8 mouse cellular contexts compared by ENCODE assay signal in the genomic region with DNA sequence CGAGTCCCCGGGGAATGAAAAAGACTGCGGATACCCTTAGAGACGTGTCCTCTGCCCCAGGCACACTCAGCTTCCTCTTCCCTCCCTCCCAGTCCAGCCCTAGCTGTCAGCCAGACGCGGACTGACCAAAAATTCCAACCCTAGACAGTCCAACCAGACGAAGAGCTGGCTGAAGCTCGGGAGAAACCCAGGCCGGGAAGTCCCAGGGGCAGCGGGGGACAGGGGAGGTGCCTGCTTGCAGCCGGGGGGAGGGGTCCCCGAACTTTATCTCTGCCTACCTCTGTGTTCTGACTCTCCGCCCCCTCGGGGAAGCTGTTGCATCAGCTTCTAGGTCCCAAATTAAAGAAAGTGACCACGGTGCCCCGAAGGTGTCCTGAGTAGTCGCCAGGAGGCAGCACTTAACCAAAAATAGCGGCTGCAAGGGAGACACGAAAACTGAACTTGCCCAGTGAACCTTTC. TPM values are rescaled to one million over a fixed set of nuclear protein-coding genes. Genes with fewer than 3 reads are reported as not detected.
DNase-seq lines count a peak whose midpoint lies in the region; ATAC-seq and TF ChIP-seq lines count a peak whose summit lies in the region.

A gene (minus strand): TSS at position 158 of the 459 bp plus-strand sequence.

- H3K9ac ChIP-seq in kidney, embryonic 15.5 days: 0 out of 2 replicates have a peak within 1 kb of the TSS, but pooled peaks have one; percentile 16
- H3K9ac ChIP-seq in hindbrain, embryonic 15.5 days: no peak within 1 kb of the TSS
- H3K9ac ChIP-seq in lung, postnatal 0 days (replicated peaks; ENCODE audit: low read depth): no peak within 1 kb of the TSS

- peak within 1 kb of the TSS; percentile 44 for H3K4me2 ChIP-seq in kidney, embryonic 15.5 days
- H3K4me2 ChIP-seq in hindbrain, embryonic 15.5 days: peak within 1 kb of the TSS; percentile 29; the same call in 1 of the 2 replicates
- peak within 1 kb of the TSS; percentile 27 for H3K4me2 ChIP-seq in lung, postnatal 0 days (replicated peaks; ENCODE audit: low read depth, low read length)

- no peak within 1 kb of the TSS for H3K27ac ChIP-seq in kidney, embryonic 15.5 days
- no peak within 1 kb of the TSS for H3K27ac ChIP-seq in hindbrain, embryonic 15.5 days (replicated peaks)
- H3K27ac ChIP-seq in lung, postnatal 0 days (ENCODE audit: low read length): peak within 1 kb of the TSS; percentile 57

- H3K4me3 ChIP-seq in kidney, embryonic 15.5 days (replicated peaks): peak within 1 kb of the TSS; percentile 21
- peak within 1 kb of the TSS; percentile 5; the same call in 1 of the 2 replicates for H3K4me3 ChIP-seq in hindbrain, embryonic 15.5 days
- H3K4me3 ChIP-seq in lung, postnatal 0 days (ENCODE audit: low read depth, low read length): peak within 1 kb of the TSS; percentile 4; the same call in 1 of the 2 replicates

- WGBS in kidney, embryonic 15.5 days: 6% methylated on average over 19 of the region's 19 CpGs
- 5% methylated on average over 19 of the region's 19 CpGs for WGBS in hindbrain, embryonic 15.5 days
- 14% methylated on average over 19 of the region's 19 CpGs for WGBS in lung, postnatal 0 days

- peaks cover 38% of the 10 kb centered on the region for H3K4me1 ChIP-seq in kidney, embryonic 15.5 days
- H3K4me1 ChIP-seq in hindbrain, embryonic 15.5 days (replicated peaks): peaks cover 6% of the 10 kb centered on the region
- H3K4me1 ChIP-seq in lung, postnatal 0 days (ENCODE audit: insufficient read depth, low read depth, low read length): peaks cover 18% of the 10 kb centered on the region

- DNase-seq in kidney, adult 9 months: no peak
- peak; percentile 75 for DNase-seq in embryo, embryonic 10 days (ENCODE audit: low spot score)
- peak; percentile 56 for DNase-seq in lung, postnatal 0 days (ENCODE audit: low spot score)
- peak; percentile 50 for DNase-seq in yolk sac, embryonic 10.5 days (ENCODE audit: low spot score)
- DNase-seq in frontal cortex, postnatal 14 days (ENCODE audit: low spot score in 2 of 2): no peak

- H3K9me3 ChIP-seq in kidney, embryonic 15.5 days (replicated peaks): no peaks in the 10 kb centered on the region
- H3K9me3 ChIP-seq in hindbrain, embryonic 15.5 days: no peaks in the 10 kb centered on the region
- H3K9me3 ChIP-seq in lung, postnatal 0 days (ENCODE audit: low read length): no peaks in the 10 kb centered on the region

- TF ChIP-seq EP300 in lung, postnatal 0 days (IDR thresholded peaks at IDR 0.05): no peak

- H3K27me3 ChIP-seq in kidney, embryonic 15.5 days: 0 out of 2 replicates have a peak, but pooled peaks cover 4% of the 10 kb centered on the region
- H3K27me3 ChIP-seq in hindbrain, embryonic 15.5 days: peaks cover 37% of the 10 kb centered on the region
- H3K27me3 ChIP-seq in lung, postnatal 0 days (replicated peaks; ENCODE audit: insufficient read depth, low read length): no peaks in the 10 kb centered on the region

- 0 out of 2 replicates have a peak, but pooled peaks have one; percentile 26 for ATAC-seq in kidney, embryonic 15.5 days (replicated peaks; ENCODE audit: low FRiP score)
- ATAC-seq in hindbrain, embryonic 15.5 days (ENCODE audit: low FRiP score, low read depth): no peak
- ATAC-seq in lung, postnatal 0 days: no peak
- no peak for ATAC-seq in cerebellum, adult (ENCODE audit: insufficient number of reproducible peaks, low FRiP score, low TSS enrichment)

- TF ChIP-seq CTCF in lung, postnatal 0 days (IDR thresholded peaks at IDR 0.05): peak; percentile 65

- no peaks in the 10 kb centered on the region for H3K36me3 ChIP-seq in kidney, embryonic 15.5 days
- H3K36me3 ChIP-seq in hindbrain, embryonic 15.5 days: no peaks in the 10 kb centered on the region
- H3K36me3 ChIP-seq in lung, postnatal 0 days (ENCODE audit: insufficient read depth, low read length): no peaks in the 10 kb centered on the region

RNA-seq across cellular contexts. Expression of the gene that starts here (rescaled TPM):
- polyA plus RNA-seq in kidney, embryonic 15.5 days (2015; fragmentation: Nextera tagmentation; extraction: Ambion mirVana): 11.0 and 11.4 TPM in 2 replicates
- polyA plus RNA-seq in hindbrain, embryonic 15.5 days (2015; fragmentation: Nextera tagmentation; extraction: Ambion mirVana): 4.5 and 5.9 TPM in 2 replicates
- polyA plus RNA-seq in lung, postnatal 0 days (2015; fragmentation: Nextera tagmentation; extraction: Ambion mirVana): 20.7 and 24.3 TPM in 2 replicates

Comparison
In these comparisons a context has a peak if more than half of its experiments do, and no peak if none do; other contexts are left out.
1. DNase-seq: peak in embryo, embryonic 10 days (single experiment), lung, postnatal 0 days (single experiment) and yolk sac, embryonic 10.5 days (single experiment); none in kidney, adult 9 months (single experiment) and frontal cortex, postnatal 14 days (0 of 2).
2. Peak in every context shown above with its lines, with median percentiles within 50 percentile points of each other: H3K4me2 ChIP-seq and H3K4me3 ChIP-seq.